Mouse (Mus musculus): ENCODE measurements around the gene Fgf9.

Fgf9 gene

GRCm38 (mm10) chr14:58091321-58091720, 21.0 kb downstream of the Fgf9 start:
- DNase-seq, result no peak

GRCm38 (mm10) chr14:58099599-58099998, 29.3 kb downstream of the Fgf9 start:
- DNase-seq, result no peak

GRCm38 (mm10) chr14:58101298-58101697, 31.0 kb downstream of the Fgf9 start:
- DNase-seq, result no peak

DNA sequence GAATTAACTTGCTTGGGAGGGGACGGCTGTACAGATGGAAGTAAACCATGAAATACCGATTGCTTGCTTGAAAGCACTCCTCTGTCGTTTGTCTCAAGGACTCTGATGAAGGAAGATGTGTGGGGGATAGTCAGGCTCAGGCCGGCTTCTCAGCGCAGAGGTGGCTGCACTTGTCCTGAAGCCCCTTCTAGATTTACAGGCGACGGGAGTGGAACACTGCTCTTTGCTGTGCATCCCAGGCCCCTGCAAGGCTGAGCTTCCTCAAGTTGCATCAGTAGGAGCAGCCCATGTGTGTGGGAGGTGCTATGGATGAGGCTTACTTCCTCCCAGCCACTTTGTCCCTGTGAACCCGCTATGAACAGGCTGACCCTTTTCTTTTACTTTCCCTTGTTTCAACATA, 33.9 kb downstream of the Fgf9 start:
- no peak for DNase-seq

GRCm38 (mm10) chr14:58105596-58105995, 35.2 kb downstream of the Fgf9 start:
- DNase-seq, result no peak

DNA sequence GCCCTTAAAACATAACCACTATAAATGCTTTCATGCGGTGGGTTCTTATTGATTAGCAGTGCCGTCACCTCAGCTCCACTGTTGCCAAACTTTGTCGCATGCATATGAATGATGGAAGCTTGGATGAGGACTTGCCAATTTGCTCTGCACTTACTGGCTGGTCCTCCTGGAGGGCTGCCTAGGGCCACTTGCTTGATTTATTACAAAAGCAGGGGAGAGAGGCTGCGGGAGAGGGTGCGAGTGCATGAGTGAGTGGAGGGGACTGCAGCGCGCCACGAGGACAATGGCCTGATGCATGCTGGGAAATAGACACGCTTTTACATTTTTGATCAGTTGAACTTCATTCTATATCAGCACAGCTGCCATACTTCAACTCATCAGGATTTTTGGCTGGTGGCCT, 39.3 kb downstream of the Fgf9 start:
- no peak for DNase-seq

- DNase-seq, result no peak
Observed at GRCm38 (mm10) chr14:58111562-58111961, 41.2 kb downstream of the Fgf9 start.

GRCm38 (mm10) chr14:58112341-58112740, 42.0 kb downstream of the Fgf9 start:
- DNase-seq, result no peak

DNA sequence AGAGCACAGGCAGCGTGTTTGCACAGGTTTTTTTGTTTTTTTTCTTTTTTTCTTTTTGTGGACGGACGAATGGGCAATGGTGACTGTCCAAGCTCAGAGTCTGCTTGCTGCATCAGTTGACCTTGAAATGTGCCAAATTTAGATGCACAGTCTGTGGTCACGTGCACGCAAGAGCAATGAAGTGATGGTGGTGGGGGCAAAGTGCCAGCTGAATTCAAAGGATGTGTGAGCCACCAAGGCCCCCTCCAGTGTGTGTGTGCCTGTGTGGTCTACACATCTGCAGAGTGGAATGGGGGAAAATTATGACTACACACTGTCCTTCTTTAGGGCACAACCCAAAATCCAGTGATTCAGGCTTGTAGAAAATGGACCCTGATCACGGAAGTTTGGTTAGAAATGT, 42.8 kb downstream of the Fgf9 start:
- no peak for DNase-seq

GRCm38 (mm10) chr14:58114146-58114545, 43.8 kb downstream of the Fgf9 start:
- no peak for DNase-seq

GRCm38 (mm10) chr14:58124625-58125024, 54.3 kb downstream of the Fgf9 start:
- no peak for DNase-seq

GRCm38 (mm10) chr14:58126508-58126907, 56.2 kb downstream of the Fgf9 start:
- no peak for DNase-seq

- DNase-seq, result no peak
Observed at GRCm38 (mm10) chr14:58139506-58140055, 69.2 kb downstream of the Fgf9 start.

- DNase-seq, result no peak
Observed at GRCm38 (mm10) chr14:58149637-58150470, 79.5 kb downstream of the Fgf9 start.

DNA sequence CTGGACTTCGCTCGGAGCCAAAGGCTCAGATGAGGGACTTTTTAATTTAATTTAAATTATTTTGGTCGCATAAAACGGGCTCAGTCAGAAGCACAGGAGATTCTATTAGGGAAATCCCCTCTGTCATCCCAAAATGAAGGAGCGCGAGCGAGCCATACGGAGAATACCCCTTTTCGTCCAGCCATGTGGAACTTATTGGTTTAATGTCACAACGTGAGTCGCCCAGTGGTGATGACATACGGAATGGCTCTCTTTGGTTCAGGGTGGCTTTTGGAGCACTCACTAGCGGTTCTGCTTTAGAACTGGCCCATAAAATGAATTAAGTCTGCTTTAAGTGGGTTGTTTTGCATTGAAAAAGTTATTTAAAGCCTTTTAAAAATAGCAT, 80.1 kb downstream of the Fgf9 start:
- DNase-seq, result no peak

GRCm38 (mm10) chr14:58152110-58152509, 81.8 kb downstream of the Fgf9 start:
- no peak for DNase-seq

DNA sequence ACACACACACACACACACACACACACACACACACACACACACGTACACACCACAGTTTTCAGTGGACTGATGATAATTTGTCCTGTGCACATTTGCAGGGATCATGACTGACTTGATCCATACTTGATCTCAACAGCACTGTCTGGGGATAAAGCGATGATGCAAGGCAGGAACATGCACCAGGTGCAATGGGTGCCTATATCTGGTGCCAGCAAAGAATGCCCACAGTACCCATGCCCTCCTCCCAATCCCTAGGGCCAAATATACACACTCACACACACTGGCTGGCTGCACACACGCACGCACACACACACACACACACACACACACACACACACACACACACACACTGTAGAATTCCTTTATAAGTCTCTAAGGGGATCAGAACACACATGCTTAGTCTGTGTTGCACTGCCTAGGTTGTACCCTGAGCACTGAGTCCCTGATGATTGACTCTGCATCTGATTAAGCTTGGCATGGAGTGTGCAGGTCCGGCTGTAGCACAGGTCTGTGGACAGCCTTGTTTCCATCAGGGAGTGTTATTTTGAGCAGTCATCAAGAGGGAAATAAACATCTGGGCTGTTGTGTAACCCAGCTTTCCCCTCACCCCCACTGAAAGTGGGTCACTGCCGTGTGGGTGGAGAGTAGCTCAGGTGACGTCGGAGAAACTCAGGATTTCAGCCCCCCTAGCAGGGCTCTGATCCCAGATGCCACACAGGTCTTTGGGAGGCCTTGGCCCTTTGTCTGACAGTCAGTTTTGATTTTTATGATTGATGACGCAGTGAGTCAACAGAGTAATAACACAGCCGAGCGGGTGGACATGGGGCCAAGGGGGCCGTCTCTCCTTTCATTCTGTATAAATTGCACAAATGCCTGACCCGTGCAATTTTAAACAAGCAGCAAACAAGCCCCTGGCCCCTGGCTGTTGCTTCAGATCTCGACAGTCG, 83.4 kb downstream of the Fgf9 start:
- DNase-seq, result no peak

DNA sequence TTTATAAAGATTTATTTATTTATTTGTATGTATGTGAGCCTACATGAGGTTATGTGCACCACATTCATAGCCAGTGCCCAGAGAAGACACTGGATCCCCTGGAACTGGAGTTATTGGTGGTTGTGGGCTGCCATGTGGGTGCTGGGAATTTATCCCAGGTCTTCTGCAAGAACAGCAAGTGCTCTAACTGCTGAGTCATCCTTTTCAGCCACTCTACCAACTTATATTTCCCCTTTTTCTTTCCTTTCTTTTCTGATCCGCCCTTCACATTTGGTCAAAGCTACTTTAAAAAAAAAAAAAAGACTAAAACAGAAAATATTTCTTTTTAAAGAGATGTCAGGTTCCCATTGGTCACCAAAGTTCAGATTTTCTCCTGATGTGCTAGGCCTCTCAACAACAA, 90.3 kb downstream of the Fgf9 start:
- no peak for DNase-seq
